Mouse (Mus musculus) CD8-positive naive resting alpha-beta T cell, adult 57 days (primary cell): ENCODE data around the gene Gucy1b2. TPM values are rescaled to one million over a fixed set of nuclear protein-coding genes. Genes with fewer than 3 reads are reported as not detected.

Source experiments
- total RNA-seq: library from RNA; stranded (reverse); gene quantifications from one replicate; pipeline ENCODE4 v1.2.4, GENCODE M21; 2023

Gene Gucy1b2
- total RNA-seq: not detected

DNA sequence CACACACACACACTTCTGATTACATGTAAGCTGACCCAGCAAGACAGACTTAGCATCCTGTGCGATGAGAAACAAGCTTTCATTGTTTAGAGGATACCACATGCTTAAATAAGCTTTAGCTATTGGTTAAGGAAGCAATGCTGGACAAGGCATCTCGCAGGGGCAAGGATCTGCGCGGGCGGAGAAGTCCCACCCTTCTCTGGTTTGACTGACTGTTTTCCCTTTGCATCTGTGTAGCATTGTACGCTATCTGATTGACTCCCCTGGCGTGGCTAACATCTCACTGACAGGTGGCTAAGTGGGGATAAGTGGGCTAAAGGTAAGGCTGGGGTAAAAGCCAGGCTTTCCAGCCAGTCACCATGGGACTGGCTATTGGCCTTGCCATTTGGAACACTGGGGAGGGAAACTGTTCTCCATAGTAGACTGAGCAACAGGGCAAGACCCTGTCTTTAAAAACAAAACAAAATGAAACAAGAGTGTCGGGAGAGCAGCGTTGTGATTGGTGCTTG lies at the start of gene Gucy1b2:
Gene Gucy1b2, minus strand, starts transcription at position 51 of the 509 bp plus-strand sequence.

Other genes with a start within 250 kb of the Gucy1b2 start
- gene Rnaseh2b, start 163.7 kb downstream of the Gucy1b2 start, total RNA-seq: 14.1 TPM
- gene Dleu7, start 163.2 kb downstream of the Gucy1b2 start, total RNA-seq: not detected
- gene Fam124a, start 99.4 kb upstream of the Gucy1b2 start, total RNA-seq: not detected
- gene Gm4131, start 110.6 kb upstream of the Gucy1b2 start, total RNA-seq: not detected
- gene Serpine3, start 207.4 kb upstream of the Gucy1b2 start, total RNA-seq: not detected